Mouse (Mus musculus) kidney, adult 2 months (tissue): ENCODE measurements at regions not wholly inside any gene's neighbourhood (a gene's known extent, or its start where the extent isn't known, plus 50 kb on each side); places are given as distances from the start of the nearest gene placed in this dataset.

Experiments
- CTCF ChIP-seq: fragments of 200-500 bp; conservative IDR thresholded peaks from 2 replicates; pipeline ENCODE4 v1.5.1; 2011; ENCODE audit warnings: low read depth, mild to moderate bottlenecking, control low read depth, low read length, moderate library complexity, mixed read lengths; ENCODE audit not compliant: insufficient read depth, insufficient read length
- POLR2A ChIP-seq: fragments of 200-500 bp; IDR thresholded peaks from one replicate; pipeline ENCODE4 v1.6.1; 2011; ENCODE audit warnings: low read depth, low read length, control low read depth

GRCm38 (mm10) chr16:30677896-30678707, 78.6 kb downstream of the Fam43a start:
- TF ChIP-seq CTCF = no peak
- no peak for TF ChIP-seq POLR2A
